Mouse (Mus musculus) embryo, embryonic 10 days (tissue): Measurements from ENCODE around the gene Cops2.

ENCODE experiments used
- DNase-seq: peaks from one replicate; pipeline ENCODE4 v3.0.0-alpha.2; 2015; ENCODE audit warnings: low spot score

Cops2 gene

DNA sequence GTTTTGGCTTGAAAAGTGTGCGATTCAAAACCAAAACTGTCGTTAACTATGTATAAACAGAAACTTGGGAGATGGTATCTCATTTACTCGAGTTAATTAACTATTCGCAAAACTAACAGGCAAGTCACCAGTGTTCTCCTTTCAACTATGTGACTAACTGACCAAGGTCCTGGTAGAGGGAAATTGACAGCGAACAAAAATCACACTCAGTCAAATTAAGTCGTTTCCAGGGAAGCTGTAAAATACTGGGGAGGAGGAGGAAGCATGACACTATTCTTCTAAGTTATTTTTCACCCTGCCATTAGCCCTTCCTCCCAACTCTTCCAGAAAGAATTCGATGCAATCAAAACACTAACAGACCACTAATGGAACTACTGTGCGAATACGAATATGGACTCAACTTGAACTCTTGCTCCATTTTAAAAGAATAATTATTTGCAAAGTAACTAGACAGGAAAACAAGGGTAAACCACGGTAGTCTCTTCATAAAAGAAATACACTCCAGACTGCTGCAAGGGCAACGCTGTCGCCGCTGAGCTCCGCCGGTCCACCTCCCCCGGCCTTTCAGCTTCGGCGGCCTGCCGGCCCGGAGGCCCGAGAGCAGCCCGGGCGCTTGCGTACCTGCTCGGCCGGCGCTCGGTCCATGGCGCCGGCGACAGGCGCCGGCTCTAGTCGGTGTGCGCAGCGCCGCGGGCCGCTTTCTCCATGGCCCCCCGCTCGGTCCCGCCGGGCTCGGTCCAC is 76.8 kb downstream of the Cops2 start:
- DNase-seq: no peak

- no peak for DNase-seq
Observed at GRCm38 (mm10) chr2:125781006-125781405, 77.9 kb downstream of the Cops2 start.
